Mouse (Mus musculus) heart, postnatal 25 days (tissue): ENCODE measurements around the gene Fntb. TPM values are rescaled to one million over a fixed set of nuclear protein-coding genes. Genes with fewer than 3 reads are reported as not detected.
A peak's percentile ranks its signal among the peaks of the same experiment; 100 is the strongest.

Source experiments
- DNase-seq: peaks from one replicate; pipeline ENCODE4 v3.0.0; 2022; ENCODE audit warnings: low spot score
- intact Hi-C: fragments of 180-260 bp; cut with DNase I; formaldehyde crosslinking; loops from one replicate; pipeline ENCODE4 v1.15.1; 2025
- total RNA-seq, 2 experiments: library from RNA; stranded (reverse); gene quantifications; 2 replicates each; pipeline ENCODE4 v1.2.3; 2021

Fntb gene
- total RNA-seq, 2 experiments from 2014 or later = 13.0 to 14.3 TPM

DNA sequence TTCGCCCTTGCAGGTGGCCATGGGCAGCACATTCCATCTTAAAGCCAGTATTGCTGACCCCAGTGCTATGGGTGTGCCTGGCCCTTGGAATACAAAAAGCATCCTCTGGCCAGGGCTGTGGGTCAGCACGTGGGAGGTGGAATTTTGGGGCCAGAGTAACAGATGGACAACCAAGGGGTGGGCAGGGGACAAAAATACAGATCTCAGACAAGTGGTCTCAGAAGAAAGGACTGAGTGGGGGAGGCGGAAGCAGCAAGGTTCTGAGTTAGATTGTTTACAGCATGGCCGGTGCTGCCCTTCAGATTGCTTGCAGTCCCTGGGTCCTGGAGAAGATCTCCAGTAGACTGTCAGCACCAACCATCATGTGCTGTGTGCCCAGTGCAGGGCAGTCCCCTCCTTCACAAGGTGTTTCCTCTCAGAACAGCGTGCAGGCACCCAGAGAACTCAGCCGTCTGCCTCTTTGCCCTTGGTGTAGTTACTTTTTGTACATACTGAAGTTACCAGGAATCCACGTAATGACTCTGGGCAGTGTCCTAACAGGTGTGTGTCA is 107.5 kb downstream of the Fntb start:
- no peak for DNase-seq
- intact Hi-C loops = no loop called here

DNA sequence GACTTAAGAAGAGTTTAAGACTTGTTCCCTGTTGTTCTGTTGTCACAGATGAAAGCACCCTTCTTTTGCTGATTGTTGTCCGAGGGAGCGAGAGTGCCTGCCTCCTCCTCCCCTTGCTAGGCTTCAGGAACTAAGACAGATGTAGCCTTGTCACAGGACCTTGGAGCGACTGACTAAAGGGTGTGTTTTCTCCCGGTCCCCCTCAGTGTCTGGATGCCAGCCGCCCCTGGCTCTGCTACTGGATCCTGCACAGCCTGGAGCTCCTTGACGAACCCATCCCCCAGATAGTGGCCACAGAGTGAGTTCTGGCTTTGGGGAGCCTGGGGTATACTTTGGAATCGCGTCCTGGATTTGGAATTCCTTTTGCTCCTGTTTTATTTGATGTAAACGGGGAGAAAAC is 109.4 kb downstream of the Fntb start:
- intact Hi-C loops = no loop called here
- DNase-seq = no peak

DNA sequence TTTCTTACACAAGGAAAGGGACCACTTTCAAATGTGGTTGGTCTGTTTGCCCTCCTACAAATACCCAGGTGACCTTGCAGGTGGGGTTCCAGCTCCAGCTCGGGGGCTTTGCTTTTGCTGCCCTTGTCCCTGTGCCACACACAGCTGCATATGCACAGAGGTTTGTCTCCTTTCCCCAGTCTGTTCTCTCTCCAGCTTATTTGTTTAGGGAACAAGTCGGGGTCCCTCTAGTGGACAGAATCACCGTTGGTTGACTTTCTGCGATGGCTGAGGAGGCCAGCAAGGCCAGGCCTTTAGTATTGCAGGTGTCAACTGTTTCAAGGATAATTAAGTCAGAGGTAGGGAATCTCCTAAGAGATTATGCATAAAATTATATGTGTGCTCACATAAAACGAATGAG is 113.9 kb downstream of the Fntb start:
- DNase-seq = peak; percentile 19
- intact Hi-C loops = loop anchor here (2.0 kb wide), 1 partner anchor 42 kb away; no protein-coding TSS in a partner anchor

DNA sequence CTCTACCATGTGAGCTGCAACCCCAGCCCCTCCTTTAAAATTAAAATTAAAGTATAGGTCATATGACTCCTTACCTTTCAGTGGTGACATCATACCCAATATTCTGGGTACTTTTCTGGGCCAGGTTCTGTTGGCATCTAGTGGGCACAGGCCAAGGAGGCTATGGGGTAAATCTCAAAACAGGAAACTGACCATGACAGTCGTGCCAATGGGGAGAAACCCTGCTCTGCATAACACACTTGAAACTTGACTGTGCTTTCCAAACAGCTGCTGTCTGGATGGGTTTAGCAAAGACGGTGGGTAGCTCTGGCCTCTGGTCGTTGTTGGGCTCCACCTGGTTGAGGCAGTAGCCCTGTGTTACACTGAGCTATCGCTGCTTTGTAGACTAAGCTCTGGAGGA is 114.7 kb downstream of the Fntb start:
- DNase-seq = no peak
- intact Hi-C loops = no loop called here

DNA sequence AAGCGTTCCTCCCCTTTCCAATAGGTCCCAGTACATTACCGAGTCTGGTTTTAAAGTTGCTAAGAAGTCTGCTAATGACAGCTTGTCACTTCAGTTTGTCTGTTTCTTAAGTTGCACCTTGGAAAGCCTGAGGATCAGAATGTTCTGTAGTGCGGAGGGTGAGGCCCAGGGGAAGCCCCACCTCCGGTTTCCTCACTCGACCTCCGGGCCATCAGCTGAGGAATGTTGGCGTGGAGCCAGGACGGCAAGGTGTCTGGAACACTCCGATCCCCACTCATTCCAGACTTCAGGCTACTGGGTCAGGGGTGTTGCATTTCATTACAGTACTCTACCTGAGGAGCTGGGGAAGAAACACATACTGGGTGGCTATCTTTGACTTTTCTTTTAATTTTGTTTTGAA is 118.4 kb downstream of the Fntb start:
- intact Hi-C loops = no loop called here

DNA sequence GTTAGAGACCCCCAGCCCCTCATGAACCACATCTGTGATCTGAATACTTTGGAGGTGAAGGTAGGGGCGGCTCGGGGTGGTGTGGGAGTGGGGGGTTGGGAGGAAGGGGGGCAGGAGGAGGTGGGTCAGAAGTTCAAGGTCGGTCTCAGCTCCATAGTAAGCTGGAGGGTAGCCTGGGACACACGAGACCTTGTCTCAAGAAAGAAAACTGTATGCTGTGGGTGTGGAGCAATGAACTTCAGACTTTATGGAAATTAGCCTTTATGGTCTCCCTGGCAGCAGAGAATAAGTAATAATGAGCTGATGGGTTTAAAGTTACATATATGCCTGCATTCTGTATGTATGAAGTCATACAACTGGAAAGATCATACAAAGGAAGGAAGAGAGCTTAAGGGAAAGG is 119.7 kb downstream of the Fntb start:
- intact Hi-C loops = loop anchor here (5.0 kb wide), 2 partner anchors 42 to 72 kb away; no protein-coding TSS in a partner anchor
- no peak for DNase-seq

More for the DNA sequence above, 118.4 kb downstream of the Fntb start:
- DNase-seq = peak; percentile 83

DNA sequence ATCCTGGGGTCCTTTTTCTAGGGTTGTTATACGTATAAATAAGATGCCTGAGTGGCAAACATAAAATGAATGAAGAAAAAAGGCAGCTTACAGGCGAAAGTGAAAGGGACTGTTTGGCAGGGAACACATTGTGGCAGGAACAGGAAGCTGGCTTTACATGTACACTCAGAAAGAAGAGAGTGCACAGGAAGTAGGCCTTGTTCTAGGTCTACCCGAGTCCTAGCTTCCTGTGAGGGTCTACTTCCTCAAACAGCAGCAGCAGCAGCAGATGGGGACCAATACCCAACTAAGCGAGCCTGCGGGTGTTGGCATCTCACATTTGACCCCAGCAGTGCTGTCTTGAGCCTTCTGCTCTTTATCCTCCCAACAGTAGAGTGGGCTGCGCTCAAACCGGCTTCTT is 121.4 kb downstream of the Fntb start:
- intact Hi-C loops = loop anchor here (5.0 kb wide), 2 partner anchors 40 to 70 kb away; no protein-coding TSS in a partner anchor
- DNase-seq = no peak

DNA sequence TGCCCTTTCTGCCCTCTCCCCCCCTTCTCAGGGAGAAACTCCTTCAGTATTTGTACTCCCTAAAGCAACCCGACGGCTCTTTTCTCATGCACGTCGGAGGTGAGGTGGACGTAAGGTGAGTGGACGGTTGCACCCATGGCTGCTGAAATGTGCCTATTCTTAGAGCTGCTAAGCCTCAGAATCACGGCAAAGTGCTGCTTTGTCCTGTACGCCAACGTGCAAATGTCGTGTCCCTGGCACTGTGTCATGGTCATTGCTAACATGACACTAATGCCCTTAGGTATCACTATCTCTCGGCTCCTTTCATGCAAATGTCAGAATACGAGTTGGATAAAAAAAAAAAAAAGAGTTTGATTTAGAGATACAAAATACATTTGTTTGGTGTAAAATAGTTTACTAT is 122.6 kb downstream of the Fntb start:
- no peak for DNase-seq
- intact Hi-C loops = loop anchor here (5.0 kb wide), 2 partner anchors 39 to 69 kb away; no protein-coding TSS in a partner anchor

DNA sequence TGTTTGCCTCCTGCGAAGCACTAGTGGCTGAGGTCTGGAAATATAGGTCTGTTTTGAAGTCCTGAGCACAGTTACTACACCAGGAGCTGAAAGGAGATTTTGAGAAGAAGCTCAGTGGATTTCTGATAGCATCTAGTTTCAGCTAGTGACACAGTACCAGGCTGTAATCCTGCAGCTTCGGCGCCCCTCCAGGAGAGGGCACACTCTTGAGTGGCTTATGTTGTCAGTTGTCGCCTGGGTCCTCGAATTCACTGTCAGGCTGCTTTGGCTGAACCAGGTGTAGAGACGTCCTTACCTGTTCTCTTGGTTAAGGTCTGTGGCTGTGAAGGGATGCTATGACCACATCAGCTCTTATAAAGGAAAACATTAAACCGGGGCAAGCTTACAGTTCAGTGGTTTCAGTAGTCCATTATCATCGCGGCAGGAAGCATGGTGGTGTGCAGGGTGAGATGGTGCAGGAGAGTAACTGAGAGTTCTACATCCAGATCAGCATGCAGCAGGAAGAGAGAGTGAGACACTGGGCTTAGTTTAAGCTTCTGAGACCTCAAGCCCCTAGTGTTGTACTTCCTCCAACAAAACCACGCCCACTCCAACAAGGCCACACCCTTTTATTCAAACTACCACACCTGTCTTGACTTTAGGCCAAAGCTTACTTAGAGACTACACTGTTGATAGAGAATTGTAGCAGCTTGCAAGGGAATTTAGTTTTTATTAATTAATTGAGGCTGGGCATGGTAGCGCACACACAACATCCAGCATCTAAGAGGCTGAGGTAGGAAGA is 124.2 kb downstream of the Fntb start:
- intact Hi-C loops = loop anchor here (5.0 kb wide), 2 partner anchors 38 to 68 kb away; no protein-coding TSS in a partner anchor
- DNase-seq = no peak

DNA sequence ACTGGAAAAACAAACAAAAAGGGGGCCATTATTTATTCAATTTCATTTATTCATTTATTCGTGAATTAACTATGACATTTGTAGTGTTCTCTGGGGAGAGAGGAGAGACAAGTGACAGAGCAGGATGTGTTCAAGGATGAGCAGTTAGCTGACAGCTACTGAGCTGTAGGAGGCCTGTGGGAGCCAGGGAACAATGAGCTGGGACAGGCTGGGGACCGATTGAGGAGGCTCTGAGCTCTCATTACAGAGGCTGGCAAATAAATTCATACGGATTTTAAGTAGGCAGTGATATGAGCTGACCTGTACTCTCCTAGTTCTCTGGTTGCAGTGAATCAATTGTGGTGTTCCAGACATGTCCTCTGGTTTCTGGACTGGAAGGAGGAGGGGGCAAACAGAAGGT is 125.8 kb downstream of the Fntb start:
- DNase-seq = no peak
- intact Hi-C loops = no loop called here

DNA sequence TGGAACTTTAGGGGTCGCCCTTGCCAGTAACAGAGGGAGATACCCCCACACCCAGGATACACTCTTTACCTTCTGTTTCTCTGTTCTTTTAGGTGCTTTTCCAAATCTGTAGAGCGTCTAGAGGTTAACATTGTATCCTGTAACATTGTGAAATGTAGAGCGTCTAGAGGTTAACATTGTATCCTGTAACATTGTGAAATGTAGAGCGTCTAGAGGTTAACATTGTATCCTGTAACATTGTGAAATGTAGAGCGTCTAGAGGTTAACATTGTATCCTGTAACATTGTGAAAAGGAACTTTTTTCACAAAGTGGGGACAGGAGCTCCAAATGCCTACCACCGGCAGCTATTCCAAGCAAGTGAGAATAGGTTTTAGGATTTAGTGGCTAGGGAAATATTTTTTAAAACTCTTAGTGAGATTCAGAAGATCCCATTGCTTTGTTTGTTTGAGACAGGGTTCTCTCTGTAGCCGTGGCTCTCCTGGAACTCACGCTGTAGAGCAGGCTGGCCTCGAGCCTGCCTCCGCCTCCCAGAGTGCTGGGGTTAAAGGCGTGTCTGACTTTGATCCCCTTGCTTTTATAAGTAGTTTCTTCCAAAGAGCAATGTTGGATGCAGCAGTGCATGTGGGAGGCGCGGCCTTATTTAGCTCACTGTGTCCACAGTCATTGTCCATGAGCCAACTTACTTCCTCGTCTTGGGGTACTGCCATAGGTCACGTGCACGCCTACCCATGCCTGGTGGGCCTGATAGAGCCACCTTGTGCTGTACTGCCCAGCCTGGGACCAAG is 127.7 kb downstream of the Fntb start:
- no peak for DNase-seq
- intact Hi-C loops = no loop called here

DNA sequence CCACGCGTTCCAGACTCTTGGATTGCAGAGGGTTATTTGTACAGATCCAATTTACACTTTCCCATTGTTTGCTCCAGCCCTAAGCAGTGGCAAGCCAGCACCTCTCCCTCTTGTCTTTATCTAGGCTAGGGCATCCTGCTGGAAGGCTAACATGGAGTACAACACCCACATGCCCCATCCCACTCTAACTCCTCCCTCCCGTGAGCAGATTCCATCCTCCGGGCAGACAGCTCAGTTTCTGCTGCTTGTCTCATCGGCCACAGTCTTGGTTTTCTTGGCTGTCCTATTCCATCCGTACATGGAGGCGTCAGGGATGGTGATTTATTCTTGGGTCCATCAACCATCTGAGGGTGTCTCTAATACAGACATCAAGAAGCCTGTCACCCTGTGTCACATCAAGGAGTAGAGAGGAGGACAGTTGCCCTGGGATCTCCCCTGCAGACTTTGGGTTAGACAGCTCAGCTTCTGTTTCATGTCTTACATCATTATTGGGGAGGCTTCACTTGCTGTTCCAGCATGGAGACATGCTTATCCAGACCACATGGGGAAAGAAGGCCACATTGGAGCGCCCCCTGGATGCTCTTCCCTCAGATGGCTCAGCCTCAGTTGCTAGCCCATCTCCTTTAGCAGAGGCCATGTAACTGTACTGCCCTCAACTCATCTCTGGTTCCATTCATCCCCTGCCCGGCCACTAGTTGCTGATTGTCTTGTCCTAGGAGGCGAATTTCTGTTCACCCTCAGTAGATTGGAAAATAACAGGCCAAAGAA is 129.6 kb downstream of the Fntb start:
- intact Hi-C loops = no loop called here
- no peak for DNase-seq

DNA sequence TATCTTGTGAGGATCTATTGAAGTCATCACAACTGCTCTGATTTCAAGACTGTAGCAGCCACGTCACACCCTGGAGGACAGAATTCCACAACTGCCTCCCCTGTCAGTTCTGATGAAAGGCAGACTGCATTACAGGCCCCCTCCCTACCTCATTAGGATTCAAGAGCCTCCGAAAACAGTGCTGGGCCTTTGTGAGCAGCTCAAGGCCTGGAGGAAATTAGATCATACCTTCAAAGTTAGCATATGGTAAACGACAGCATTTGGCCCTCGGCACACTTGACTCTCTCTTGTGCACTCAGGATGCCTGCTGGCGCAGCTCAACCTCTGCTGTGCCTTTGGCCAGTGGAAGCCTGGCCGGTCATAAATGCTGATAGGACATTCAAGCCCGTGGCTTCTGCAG is 130.4 kb downstream of the Fntb start:
- DNase-seq = no peak
- intact Hi-C loops = no loop called here

DNA sequence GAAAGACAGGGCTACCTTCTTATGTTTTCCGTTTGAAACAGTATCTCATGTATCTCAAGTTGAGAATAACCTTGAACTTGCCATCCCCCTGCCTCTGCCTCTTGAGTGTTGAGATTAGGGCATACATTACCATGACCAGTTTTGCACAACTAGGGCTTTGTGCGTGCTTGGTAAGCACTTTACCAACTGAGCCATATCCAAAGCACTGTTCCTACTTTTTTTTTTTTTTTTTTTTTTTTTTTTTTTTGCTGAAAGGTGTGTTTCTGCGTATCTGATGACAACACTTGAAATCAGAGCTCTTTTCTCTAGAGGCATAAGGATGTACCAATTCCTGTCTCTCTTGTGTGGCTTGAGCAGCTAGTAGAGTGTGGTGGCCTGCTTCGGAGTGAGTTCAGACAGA is 131.2 kb downstream of the Fntb start:
- DNase-seq = no peak
- intact Hi-C loops = no loop called here

DNA sequence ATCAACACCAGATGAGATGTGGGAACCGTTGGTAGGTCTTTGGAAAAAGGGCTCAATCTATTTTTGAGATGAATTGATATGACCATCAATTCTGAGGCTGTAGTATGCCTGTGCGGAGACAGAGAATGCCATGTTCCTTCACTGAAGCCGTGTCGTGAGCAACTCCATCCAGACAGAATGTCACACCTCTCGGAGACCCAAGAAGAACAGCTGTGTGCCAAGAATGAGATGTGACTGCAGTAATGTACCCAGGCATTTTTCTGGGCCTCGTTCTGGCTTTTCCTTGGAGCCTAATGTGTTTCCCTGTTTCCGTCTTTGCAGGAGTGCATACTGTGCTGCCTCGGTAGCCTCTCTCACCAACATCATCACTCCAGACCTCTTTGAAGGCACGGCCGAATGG is 131.6 kb downstream of the Fntb start:
- intact Hi-C loops = no loop called here
- no peak for DNase-seq

DNA sequence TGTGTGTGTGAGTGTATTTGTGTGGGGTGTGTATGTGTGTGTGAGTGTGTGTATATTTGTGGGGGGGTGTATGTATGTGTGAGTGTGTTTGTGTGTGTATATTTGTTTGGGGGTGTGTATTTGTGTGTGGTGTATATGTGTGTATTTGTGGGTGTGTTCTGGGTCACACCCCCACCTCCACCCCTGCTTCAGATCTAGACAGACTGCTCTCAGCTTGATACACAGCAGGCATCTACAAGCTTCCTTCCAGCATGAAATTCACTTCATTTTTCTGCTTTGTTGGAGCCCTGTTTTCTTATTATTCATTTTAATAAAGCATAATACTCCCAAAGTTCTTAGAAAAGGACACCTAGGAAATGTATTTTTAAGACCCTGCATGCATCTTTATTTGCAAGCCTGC is 132.8 kb downstream of the Fntb start:
- intact Hi-C loops = no loop called here
- no peak for DNase-seq

DNA sequence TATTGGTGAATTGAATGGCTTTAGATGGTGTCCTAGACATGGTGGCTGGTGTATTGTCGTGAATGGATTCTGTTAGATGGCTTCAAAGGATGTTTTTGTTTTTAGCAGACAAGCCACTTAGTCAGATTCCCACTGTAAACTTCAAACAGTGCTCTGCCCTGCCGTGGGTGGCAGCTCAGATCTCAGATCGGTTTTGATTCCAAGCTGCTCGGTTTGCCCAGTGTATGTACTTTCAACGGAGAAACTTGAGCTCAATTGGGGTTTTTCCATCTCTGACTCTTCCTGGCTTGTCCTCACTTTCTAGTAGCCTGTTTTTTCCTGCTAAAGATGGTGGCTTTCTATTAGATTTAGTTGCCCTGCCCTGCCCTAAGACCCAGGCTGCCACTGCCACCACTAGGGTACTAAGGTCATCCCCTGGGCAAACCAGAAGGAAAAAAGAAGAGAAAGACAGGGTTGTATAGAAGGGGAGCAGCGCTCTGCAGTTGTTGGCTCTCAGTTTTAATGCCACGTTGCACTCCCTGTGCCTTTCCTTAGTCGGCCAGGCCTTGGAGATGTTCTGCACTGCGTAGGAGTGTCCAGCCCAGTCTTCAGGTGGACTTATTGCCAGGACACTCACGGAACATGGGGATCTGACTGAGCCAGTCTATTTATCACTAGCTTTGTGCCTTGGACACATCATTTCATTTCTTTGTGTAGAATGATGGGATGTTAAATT is 134.0 kb downstream of the Fntb start:
- intact Hi-C loops = no loop called here
- no peak for DNase-seq

DNA sequence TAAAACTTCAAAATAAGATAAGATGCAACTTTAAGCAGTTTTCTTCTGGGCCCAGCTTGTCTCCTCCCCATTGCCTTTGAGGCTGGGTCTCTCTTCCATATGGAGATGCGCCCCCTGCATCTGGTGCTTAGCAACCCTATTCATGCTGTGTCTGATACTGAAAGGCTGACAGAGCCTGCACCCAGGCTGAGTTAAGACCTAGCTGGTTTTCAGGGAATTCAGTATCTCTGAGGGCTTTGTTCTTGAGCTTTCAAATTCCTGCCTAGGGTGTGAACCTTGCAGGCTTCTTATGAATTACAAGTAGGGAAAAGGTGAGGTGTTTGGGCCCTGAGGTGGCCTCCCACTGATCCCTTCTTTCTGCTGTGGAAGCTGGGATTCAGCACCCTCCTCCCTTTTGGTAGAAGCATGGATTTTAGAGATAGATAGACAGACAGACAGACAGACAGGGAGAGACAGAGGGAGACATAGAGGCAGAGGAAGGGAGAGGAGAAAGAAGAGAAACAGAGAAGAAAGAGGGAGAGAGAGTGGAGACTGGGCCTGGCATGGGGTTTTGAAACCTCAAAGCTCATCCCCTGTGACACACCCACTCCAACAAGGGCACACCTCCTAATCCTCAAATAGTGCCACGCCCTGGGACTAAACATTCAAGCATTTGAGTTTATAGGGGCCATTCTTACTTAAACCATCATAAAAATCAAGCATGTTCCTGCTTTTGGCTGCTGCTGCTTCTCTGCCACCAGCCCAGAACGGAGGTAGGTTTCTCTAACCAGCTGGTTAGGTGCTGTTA is 136.3 kb downstream of the Fntb start:
- no peak for DNase-seq
- intact Hi-C loops = no loop called here

DNA sequence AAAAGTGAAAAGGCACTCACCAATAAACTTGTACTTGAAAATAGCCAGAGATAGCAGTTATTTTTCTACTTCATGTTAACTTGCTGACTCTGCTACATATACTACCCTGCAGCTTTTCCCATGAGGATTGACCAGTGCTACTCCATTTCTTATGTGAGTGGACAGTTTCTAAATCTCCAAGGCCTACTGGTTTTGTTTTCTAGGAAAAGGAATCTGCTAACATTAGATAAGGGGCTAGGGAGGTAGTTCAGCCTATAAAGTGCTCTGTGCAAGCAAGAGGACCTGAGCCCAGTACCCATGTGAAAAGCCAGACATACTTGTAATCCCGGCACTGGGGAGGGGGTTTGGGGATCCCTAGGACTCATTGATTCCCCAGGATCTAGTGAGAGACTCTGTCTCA is 140.9 kb downstream of the Fntb start:
- no peak for DNase-seq

More for the DNA sequence above, 140.9 kb downstream of the Fntb start:
- intact Hi-C loops = no loop called here
